Mouse (Mus musculus): Measurements from ENCODE around the gene H2-Q7.
A peak's percentile ranks its signal among the peaks of the same experiment; 100 is the strongest.

GRCm38 (mm10) chr17:35484066-35484465 lies 45.1 kb downstream of the H2-Q7 start:
- peak; percentile 91 for TF ChIP-seq CTCF (IDR thresholded peaks at IDR 0.05)
- no peak for TF ChIP-seq EP300 (IDR thresholded peaks at IDR 0.05)
